Mouse (Mus musculus): ENCODE measurements at regions not wholly inside any gene's neighbourhood (a gene's known extent, or its start where the extent isn't known, plus 50 kb on each side); places are given as distances from the start of the nearest gene placed in this dataset.

- no peak for DNase-seq (ENCODE audit: low spot score)
These were observed 71.8 kb downstream of the Gm525 start for GRCm38 (mm10) chr11:89145281-89145945.

DNA sequence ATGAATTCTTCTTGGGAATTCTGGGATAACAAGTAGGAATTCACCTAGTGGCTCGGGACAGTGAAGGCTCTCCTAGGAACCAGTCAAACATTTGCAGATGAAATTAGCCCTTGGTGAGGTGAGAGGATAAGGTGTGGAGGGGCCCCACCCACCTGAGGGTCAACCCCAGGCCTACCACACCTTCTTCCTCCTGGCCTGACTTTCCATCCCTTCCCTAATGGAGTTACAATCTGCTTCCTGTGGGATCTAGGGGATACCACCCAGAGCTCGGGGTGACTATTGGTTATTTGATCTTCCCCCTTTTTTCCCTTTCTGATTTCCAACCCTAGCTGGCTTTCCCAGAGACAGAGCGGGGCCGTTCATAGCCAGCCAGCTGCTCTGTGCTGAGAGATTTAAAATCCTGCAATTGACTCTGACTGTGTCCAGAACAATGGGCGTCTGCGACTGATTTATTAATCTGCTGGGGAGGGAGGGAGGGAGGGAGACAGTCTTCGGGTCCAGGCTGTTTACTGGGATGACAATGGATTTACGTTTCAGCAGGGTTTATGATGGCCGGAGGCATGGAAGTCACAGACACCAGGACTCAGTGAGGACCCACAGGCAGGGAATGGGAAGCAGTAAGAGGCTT, 69.0 kb downstream of the Gm525 start:
- DNase-seq (ENCODE audit: low spot score) = no peak
